In genomic region chr2:20665309-20665971, GRCm38 (mm10) we compare ENCODE assay signal across 8 mouse cellular contexts.
DNase-seq lines count a peak whose midpoint lies in the region; ATAC-seq and TF ChIP-seq lines count a peak whose summit lies in the region.
"Had no signal": no experiment of that assay in that cellular context is flagged by ENCODE, and none has a peak within 500 bp of the region (broad histone marks: within the 10 kb centered on the region; RNA-seq: fewer than 3 reads in every experiment).

No protein-coding gene starts in this region.

- no peak overlapping the region for H3K4me2 ChIP-seq in lung, embryonic 14.5 days
- H3K4me2 ChIP-seq in forebrain, embryonic 15.5 days (replicated peaks) = no peak overlapping the region

- no peaks in the 10 kb centered on the region for H3K4me1 ChIP-seq in lung, embryonic 14.5 days (ENCODE audit: insufficient read depth)
- no peaks in the 10 kb centered on the region for H3K4me1 ChIP-seq in forebrain, embryonic 15.5 days
- H3K4me1 ChIP-seq in small intestine, adult 2 months (ENCODE audit: control insufficient read depth, insufficient read depth, insufficient read length, low read length) = peaks cover 2% of the 10 kb centered on the region; the same call in 1 of the 2 replicates

- 22% methylated on average over 5 of the region's 5 CpGs for WGBS in lung, embryonic 14.5 days
- 21% methylated on average over 5 of the region's 5 CpGs for WGBS in forebrain, embryonic 15.5 days
- WGBS in small intestine, adult 2 months = 26% methylated on average over 5 of the region's 5 CpGs

- peak; percentile 48 for DNase-seq in lung, embryonic 14.5 days
- no peak for DNase-seq in lung, postnatal 4 days
- DNase-seq in embryo, embryonic 10.5 days (ENCODE audit: low spot score) = peak; percentile 16
- DNase-seq in thymus, postnatal 0 days (ENCODE audit: low spot score) = no peak
- no peak for DNase-seq in thymus, postnatal 36 days
- DNase-seq: gastrocnemius, postnatal 25 days had no signal

- no peak for TF ChIP-seq POLR2A in small intestine, adult 2 months (IDR thresholded peaks at IDR 0.05; ENCODE audit: low read depth, low read length)

- H3K9me3 ChIP-seq in lung, embryonic 14.5 days (ENCODE audit: low read depth, low read length) = no peaks in the 10 kb centered on the region
- no peaks in the 10 kb centered on the region for H3K9me3 ChIP-seq in forebrain, embryonic 15.5 days

- no peak overlapping the region for H3K4me3 ChIP-seq in lung, embryonic 14.5 days (ENCODE audit: low read depth, low read length)
- H3K4me3 ChIP-seq in forebrain, embryonic 15.5 days = no peak overlapping the region
- no peak overlapping the region for H3K4me3 ChIP-seq in small intestine, adult 2 months (ENCODE audit: low read depth, low read length)

- ATAC-seq in lung, embryonic 14.5 days (ENCODE audit: insufficient read depth) = peak; percentile 75; the same call in 1 of the 2 replicates
- ATAC-seq in forebrain, embryonic 15.5 days (replicated peaks) = 0 out of 2 replicates have a peak, but pooled peaks have one; percentile 20

- no peaks in the 10 kb centered on the region for H3K27me3 ChIP-seq in lung, embryonic 14.5 days (ENCODE audit: insufficient read depth, low read length)
- no peaks in the 10 kb centered on the region for H3K27me3 ChIP-seq in forebrain, embryonic 15.5 days
- no peaks in the 10 kb centered on the region for H3K27me3 ChIP-seq in small intestine, adult 2 months (ENCODE audit: control insufficient read depth, insufficient read depth, low read length)

- no peak for TF ChIP-seq CTCF in lung, embryonic 14.5 days (IDR thresholded peaks at IDR 0.05; ENCODE audit: low read depth)
- no peak for TF ChIP-seq CTCF in small intestine, adult 2 months (IDR thresholded peaks at IDR 0.05; ENCODE audit: extremely low read depth, insufficient read length, insufficient replicate concordance, low read depth, low read length)

- H3K27ac ChIP-seq in lung, embryonic 14.5 days (ENCODE audit: low read depth) = peak overlapping the region; percentile 33; the same call in 1 of the 2 replicates
- no peak overlapping the region for H3K27ac ChIP-seq in forebrain, embryonic 15.5 days (replicated peaks)
- peak overlapping the region; percentile 53 for H3K27ac ChIP-seq in small intestine, adult 2 months (ENCODE audit: insufficient read depth, low read depth, low read length)

- H3K9ac ChIP-seq in lung, embryonic 14.5 days = no peak overlapping the region
- H3K9ac ChIP-seq in forebrain, embryonic 15.5 days (replicated peaks) = no peak overlapping the region

- no peaks in the 10 kb centered on the region for H3K36me3 ChIP-seq in lung, embryonic 14.5 days (ENCODE audit: insufficient read depth)
- H3K36me3 ChIP-seq in forebrain, embryonic 15.5 days = no peaks in the 10 kb centered on the region
- no peaks in the 10 kb centered on the region; the same call in 1 of the 2 replicates for H3K36me3 ChIP-seq in small intestine, adult 2 months (ENCODE audit: control insufficient read depth, insufficient read depth, low read length)

Comparison
In these comparisons a context has a peak if more than half of its experiments do, and no peak if none do; other contexts are left out.
1. DNase-seq: peak in lung, embryonic 14.5 days (single experiment) and embryo, embryonic 10.5 days (single experiment); none in lung, postnatal 4 days (0 of 2), thymus, postnatal 0 days (single experiment) and thymus, postnatal 36 days (0 of 2).